In the genomic region with DNA sequence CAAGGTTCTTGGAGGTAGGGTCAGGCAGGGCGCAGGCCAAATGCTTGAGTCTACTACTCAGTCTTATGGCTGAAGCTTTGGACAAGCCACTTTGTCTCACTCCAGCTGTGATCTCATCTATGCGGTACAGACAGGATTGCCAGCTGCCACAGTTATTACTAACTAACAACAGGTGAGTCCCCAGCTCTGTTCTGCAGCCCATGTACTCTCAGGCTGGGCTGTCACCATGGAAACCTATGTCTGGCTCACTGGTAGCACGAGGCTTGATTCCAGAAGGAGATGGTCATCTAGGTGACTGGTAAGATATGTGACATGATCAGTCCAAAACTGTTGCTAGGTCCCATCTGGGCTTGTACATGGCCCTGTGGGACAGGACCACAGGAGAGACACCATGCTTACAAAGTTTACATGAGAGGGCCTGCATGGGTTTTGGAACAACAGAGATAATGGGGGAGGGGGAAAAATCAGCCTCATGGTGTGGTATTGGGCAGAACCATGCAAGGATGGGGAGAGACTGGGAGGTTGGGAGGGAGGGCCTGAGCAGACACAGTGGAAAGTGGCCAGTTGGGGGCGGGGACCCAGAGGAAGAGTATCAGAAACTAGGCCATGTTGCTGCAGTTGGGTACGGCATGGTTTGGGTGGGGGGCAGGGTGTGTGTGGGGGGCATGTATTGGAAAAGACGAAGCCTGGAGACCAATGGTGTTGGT, we compare ENCODE assay signal across 17 mouse cellular contexts. TPM values are rescaled to one million over a fixed set of nuclear protein-coding genes. Genes with fewer than 3 reads are reported as not detected.
DNase-seq lines count a peak whose midpoint lies in the region; ATAC-seq and TF ChIP-seq lines count a peak whose summit lies in the region.
"Had no signal": no experiment of that assay in that cellular context is flagged by ENCODE, and none has a peak within 500 bp of the region (broad histone marks: within the 10 kb centered on the region; RNA-seq: fewer than 3 reads in every experiment).

No protein-coding gene starts in this region.

- 72% methylated on average over 6 of the region's 6 CpGs for WGBS in liver, postnatal 0 days (ENCODE audit: insufficient replicate concordance)
- 66% methylated on average over 6 of the region's 6 CpGs for WGBS in liver, embryonic 12.5 days (ENCODE audit: insufficient replicate concordance)
- WGBS in limb, embryonic 11.5 days: 70% methylated on average over 6 of the region's 6 CpGs
- 84% methylated on average over 6 of the region's 6 CpGs for WGBS in embryonic facial prominence, embryonic 10.5 days

- no peak for TF ChIP-seq CTCF in liver, postnatal 0 days (IDR thresholded peaks at IDR 0.05; ENCODE audit: low read depth)

- H3K9ac ChIP-seq in liver, postnatal 0 days (replicated peaks): no peak overlapping the region
- H3K9ac ChIP-seq in liver, embryonic 12.5 days: no peak overlapping the region
- H3K9ac ChIP-seq in limb, embryonic 11.5 days (ENCODE audit: low read length): no peak overlapping the region
- H3K9ac ChIP-seq: heart, embryonic 13.5 days; limb, embryonic 12.5 days; neural tube, embryonic 15.5 days; stomach, embryonic 15.5 days had no signal

- no peak for TF ChIP-seq EP300 in liver, postnatal 0 days (IDR thresholded peaks at IDR 0.05; ENCODE audit: low read depth)

- ATAC-seq in liver, postnatal 0 days: peak; percentile 53
- no peak for ATAC-seq in liver, embryonic 12.5 days
- ATAC-seq in limb, embryonic 11.5 days (ENCODE audit: insufficient number of reproducible peaks, low FRiP score, low TSS enrichment, low read depth): 0 out of 2 replicates have a peak, but pooled peaks have one; percentile 45
- ATAC-seq: forebrain, embryonic 16.5 days had no signal

- H3K27me3 ChIP-seq in liver, postnatal 0 days (ENCODE audit: insufficient read depth, low read length): no peaks in the 10 kb centered on the region
- no peaks in the 10 kb centered on the region for H3K27me3 ChIP-seq in liver, embryonic 12.5 days (replicated peaks)
- no peaks in the 10 kb centered on the region for H3K27me3 ChIP-seq in limb, embryonic 11.5 days (ENCODE audit: control insufficient read depth, insufficient read depth, low read length)
- no peaks in the 10 kb centered on the region for H3K27me3 ChIP-seq in embryonic facial prominence, embryonic 10.5 days (replicated peaks; ENCODE audit: low read depth, poor library complexity, severe bottlenecking)
- H3K27me3 ChIP-seq: heart, embryonic 13.5 days; limb, embryonic 12.5 days; neural tube, embryonic 15.5 days; stomach, embryonic 15.5 days had no signal

- H3K4me2 ChIP-seq in liver, postnatal 0 days (ENCODE audit: low read depth, low read length): no peak overlapping the region
- no peak overlapping the region for H3K4me2 ChIP-seq in liver, embryonic 12.5 days
- no peak overlapping the region for H3K4me2 ChIP-seq in limb, embryonic 11.5 days (ENCODE audit: low read depth, severe bottlenecking)
- H3K4me2 ChIP-seq: heart, embryonic 13.5 days; limb, embryonic 12.5 days; neural tube, embryonic 15.5 days; stomach, embryonic 15.5 days had no signal

- no peak overlapping the region for H3K4me3 ChIP-seq in liver, postnatal 0 days (ENCODE audit: low read depth, low read length)
- no peak overlapping the region for H3K4me3 ChIP-seq in liver, embryonic 12.5 days
- no peak overlapping the region for H3K4me3 ChIP-seq in brown adipose tissue, adult 24 weeks (ENCODE audit: insufficient read depth, low read depth, low read length)
- no peak overlapping the region for H3K4me3 ChIP-seq in limb, embryonic 11.5 days (ENCODE audit: low read depth, low read length)
- H3K4me3 ChIP-seq in embryonic facial prominence, embryonic 10.5 days: no peak overlapping the region
- H3K4me3 ChIP-seq: erythroblast, embryonic 14.5 days; heart, embryonic 13.5 days; limb, embryonic 12.5 days; neural tube, embryonic 15.5 days; stomach, embryonic 15.5 days had no signal

- peak overlapping the region; percentile 69 for H3K27ac ChIP-seq in liver, postnatal 0 days (ENCODE audit: low read depth)
- H3K27ac ChIP-seq in liver, embryonic 12.5 days: no peak overlapping the region
- peak overlapping the region; percentile 9; the same call in 1 of the 2 replicates for H3K27ac ChIP-seq in brown adipose tissue, adult 24 weeks (replicated peaks; ENCODE audit: low read depth, low read length)
- H3K27ac ChIP-seq in limb, embryonic 11.5 days (replicated peaks; ENCODE audit: low read depth, low read length): no peak overlapping the region
- no peak overlapping the region for H3K27ac ChIP-seq in embryonic facial prominence, embryonic 10.5 days (replicated peaks)
- H3K27ac ChIP-seq: heart, embryonic 13.5 days; limb, embryonic 12.5 days; macrophage; neural tube, embryonic 15.5 days; stomach, embryonic 15.5 days had no signal

- peak; percentile 25 for DNase-seq in gastrocnemius, postnatal 10 days
- no peak for DNase-seq in gastrocnemius, adult 18-20 months (ENCODE audit: low spot score)
- peak; percentile 46 for DNase-seq in liver, postnatal 0 days
- peak; percentile 41 for DNase-seq in limb, embryonic 11.5 days (ENCODE audit: low spot score)
- no peak for DNase-seq in embryonic facial prominence, embryonic 10.5 days (ENCODE audit: low spot score)
- DNase-seq: heart, postnatal 4 days; right cerebral cortex, adult 18-20 months had no signal

- no peaks in the 10 kb centered on the region for H3K36me3 ChIP-seq in liver, postnatal 0 days (replicated peaks; ENCODE audit: insufficient read depth, low read length)
- no peaks in the 10 kb centered on the region for H3K36me3 ChIP-seq in liver, embryonic 12.5 days
- no peaks in the 10 kb centered on the region for H3K36me3 ChIP-seq in limb, embryonic 11.5 days (ENCODE audit: control insufficient read depth, insufficient read depth, low read length)
- no peaks in the 10 kb centered on the region for H3K36me3 ChIP-seq in embryonic facial prominence, embryonic 10.5 days (replicated peaks)
- H3K36me3 ChIP-seq: heart, embryonic 13.5 days; limb, embryonic 12.5 days; neural tube, embryonic 15.5 days; stomach, embryonic 15.5 days had no signal

- peaks cover 12% of the 10 kb centered on the region for H3K4me1 ChIP-seq in liver, postnatal 0 days (ENCODE audit: insufficient read depth)
- 0 out of 2 replicates have a peak, but pooled peaks cover 5% of the 10 kb centered on the region for H3K4me1 ChIP-seq in liver, embryonic 12.5 days
- H3K4me1 ChIP-seq in brown adipose tissue, adult 24 weeks (ENCODE audit: control insufficient read depth, insufficient read depth, insufficient read length, low read length): peaks cover 12% of the 10 kb centered on the region
- H3K4me1 ChIP-seq in limb, embryonic 11.5 days (ENCODE audit: control insufficient read depth, insufficient read depth, low read length): peaks cover 6% of the 10 kb centered on the region
- peaks cover 20% of the 10 kb centered on the region for H3K4me1 ChIP-seq in embryonic facial prominence, embryonic 10.5 days

- H3K9me3 ChIP-seq in liver, postnatal 0 days (ENCODE audit: low read length): peaks cover 2% of the 10 kb centered on the region; the same call in 1 of the 2 replicates
- H3K9me3 ChIP-seq in liver, embryonic 12.5 days (replicated peaks): no peaks in the 10 kb centered on the region
- H3K9me3 ChIP-seq in limb, embryonic 11.5 days (ENCODE audit: control insufficient read depth, low read length): no peaks in the 10 kb centered on the region
- no peaks in the 10 kb centered on the region for H3K9me3 ChIP-seq in embryonic facial prominence, embryonic 10.5 days
- H3K9me3 ChIP-seq: heart, embryonic 13.5 days; limb, embryonic 12.5 days; neural tube, embryonic 15.5 days; stomach, embryonic 15.5 days had no signal

RNA-seq across cellular contexts. Expression of a gene that starts 25.8 kb away (rescaled TPM):
- total RNA-seq in gastrocnemius, postnatal 10 days (2021): 10 to 100 TPM; 10.9 to 13.7 TPM
- 10 to 100 TPM in 1 of 2 experiments, 1 to 10 TPM in 1; 6.9 to 27.8 TPM for total RNA-seq in gastrocnemius, adult 18-20 months (2021)
- 1.2 and 1.7 TPM in 2 replicates for polyA plus RNA-seq in liver, postnatal 0 days (2015; fragmentation: Nextera tagmentation; extraction: Ambion mirVana)
- polyA plus RNA-seq in liver, embryonic 12.5 days (2016; fragmentation: Nextera tagmentation; extraction: Ambion mirVana): 7.3 and 7.5 TPM in 2 replicates
- polyA plus RNA-seq in brown adipose tissue, adult 24 weeks (2012; ENCODE audit: insufficient read depth, insufficient read length, missing spikeins): 0.32 and 0.46 TPM in 2 replicates
- polyA plus RNA-seq in limb, embryonic 11.5 days (2014; fragmentation: Nextera tagmentation; extraction: Ambion mirVana): 7.1 and 8.3 TPM in 2 replicates
- 10.8 and 15.2 TPM in 2 replicates for polyA plus RNA-seq in embryonic facial prominence, embryonic 10.5 days (2016; fragmentation: Nextera tagmentation; extraction: Ambion mirVana)
- total RNA-seq: monocyte, adult 5-6 weeks had no signal
- polyA plus RNA-seq: erythroblast, embryonic 14.5 days; macrophage had no signal

RNA-seq across cellular contexts. Expression of a gene that starts 41.0 kb away (rescaled TPM):
- total RNA-seq in gastrocnemius, postnatal 10 days (2021): 10 to 100 TPM; 41.4 to 50.9 TPM
- 100 to 1,000 TPM; 166 to 180 TPM for total RNA-seq in gastrocnemius, adult 18-20 months (2021)
- polyA plus RNA-seq in liver, postnatal 0 days (2015; fragmentation: Nextera tagmentation; extraction: Ambion mirVana): 2.1 and 2.7 TPM in 2 replicates
- polyA plus RNA-seq in liver, embryonic 12.5 days (2016; fragmentation: Nextera tagmentation; extraction: Ambion mirVana): 3.4 and 4.1 TPM in 2 replicates
- polyA plus RNA-seq in brown adipose tissue, adult 24 weeks (2012; ENCODE audit: insufficient read depth, insufficient read length, missing spikeins): 11.3 and 18.7 TPM in 2 replicates
- polyA plus RNA-seq in limb, embryonic 11.5 days (2014; fragmentation: Nextera tagmentation; extraction: Ambion mirVana): 2.3 and 2.4 TPM in 2 replicates
- 1.2 and 1.4 TPM in 2 replicates for polyA plus RNA-seq in embryonic facial prominence, embryonic 10.5 days (2016; fragmentation: Nextera tagmentation; extraction: Ambion mirVana)
- polyA plus RNA-seq: erythroblast, embryonic 14.5 days had no signal

Comparison
In these comparisons a context has a peak if more than half of its experiments do, and no peak if none do; other contexts are left out.
1. DNase-seq: peak in gastrocnemius, postnatal 10 days (single experiment), liver, postnatal 0 days (single experiment) and limb, embryonic 11.5 days (single experiment); none in gastrocnemius, adult 18-20 months (single experiment) and embryonic facial prominence, embryonic 10.5 days (single experiment).
2. H3K27ac ChIP-seq: peak in liver, postnatal 0 days (single experiment) and brown adipose tissue, adult 24 weeks (single experiment); none in liver, embryonic 12.5 days (single experiment), limb, embryonic 11.5 days (single experiment) and embryonic facial prominence, embryonic 10.5 days (single experiment).